Mouse (Mus musculus) hematopoietic multipotent progenitor cell, adult 10-12 weeks (in vitro differentiated cells): ENCODE results near the gene Btbd35f30. TPM values are rescaled to one million over a fixed set of nuclear protein-coding genes. Genes with fewer than 3 reads are reported as not detected.

Source experiments
- polyA plus RNA-seq: library from polyadenylated mRNA; stranded (reverse); fragments of >175 nt; gene quantifications from 2 replicates; pipeline ENCODE4 v1.2.3, GENCODE M21; 2012; ENCODE audit warnings: low replicate concordance

The Btbd35f30 gene
- polyA plus RNA-seq, result not detected in 2 replicates

DNA sequence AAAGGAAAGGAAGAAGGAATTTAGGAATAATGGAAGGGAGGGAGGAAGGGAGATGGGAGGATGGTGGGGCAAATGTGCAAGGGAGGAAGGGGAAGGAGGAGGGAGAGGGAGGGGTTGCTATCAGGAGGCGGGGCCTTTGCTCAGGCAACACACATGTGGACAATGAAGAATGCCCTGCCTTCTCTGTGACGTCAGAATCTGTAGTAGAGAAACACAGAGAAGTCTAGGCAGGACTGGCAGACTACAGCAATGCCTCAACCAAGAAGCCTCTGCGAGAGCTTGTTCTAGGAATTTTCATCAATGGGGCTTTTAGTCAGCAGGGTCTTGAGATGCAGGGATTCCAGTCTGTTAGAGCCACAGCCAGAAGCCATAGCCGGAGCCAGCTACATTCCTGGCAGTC lies at the start of gene Btbd35f30:
Btbd35f30 (plus strand) TSS at position 301 of the 400 bp plus-strand sequence.

GRCm38 (mm10) chrX:32941468-32941867 lies 47.0 kb downstream of the Btbd35f30 start, which contains the start of gene Gm21789:
Gene Gm21789 (plus strand): TSS chrX:32941768.

Other genes starting within 250 kb of the Btbd35f30 start
- gene Gm5926, start 243.9 kb upstream of the Btbd35f30 start, polyA plus RNA-seq, result not detected in 2 replicates
- gene Btbd35f21, start 168.5 kb upstream of the Btbd35f30 start, polyA plus RNA-seq, result not detected in 2 replicates
- gene Gm21789, start 47.1 kb downstream of the Btbd35f30 start, polyA plus RNA-seq, result not detected in 2 replicates
- not detected in 2 replicates for gene Btbd35f5, start 79.3 kb downstream of the Btbd35f30 start, polyA plus RNA-seq